Mouse (Mus musculus) urinary bladder, postnatal 10 days (tissue): ENCODE results near the gene Hectd1.

ENCODE experiments used
- DNase-seq: peaks from one replicate; pipeline ENCODE4 v3.0.0; 2022; ENCODE audit warnings: low spot score

Hectd1 gene

DNA sequence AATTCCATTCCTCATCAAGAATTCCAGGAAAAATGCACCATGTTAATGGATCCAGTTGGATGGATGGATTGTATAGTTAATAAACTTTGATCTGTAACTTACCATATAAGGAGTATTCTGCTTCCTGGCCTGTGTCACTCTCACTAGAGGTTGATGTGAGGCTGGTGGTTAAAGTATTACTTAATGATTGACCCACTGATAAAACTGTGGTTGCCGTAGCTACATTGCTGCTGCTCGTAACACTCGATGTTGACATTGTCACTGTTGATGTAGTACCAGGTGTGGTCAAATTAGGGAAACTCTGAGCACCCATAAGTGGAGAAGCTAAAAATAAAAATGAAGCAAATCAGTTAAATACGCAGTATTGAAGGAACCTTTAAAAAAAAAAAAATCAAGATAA lies 61.9 kb downstream of the Hectd1 start:
- no peak for DNase-seq

DNA sequence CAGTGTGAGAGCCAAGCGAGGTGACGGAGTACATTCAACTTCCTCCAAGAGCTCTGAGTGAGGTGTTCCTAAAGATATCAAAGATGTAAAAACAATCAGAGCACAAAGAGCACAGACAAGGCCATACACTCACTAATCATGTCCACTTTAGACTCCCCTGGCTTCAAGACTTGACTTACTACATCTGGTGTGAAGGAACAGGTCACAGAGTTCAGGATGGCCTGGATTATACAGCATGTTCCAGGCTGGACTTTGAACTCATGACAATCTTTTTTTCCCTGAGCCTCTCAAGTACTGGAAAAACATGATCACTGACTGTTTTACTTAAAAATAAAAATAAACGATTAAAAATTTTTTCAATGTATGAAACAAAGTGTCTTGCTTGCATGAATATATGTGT lies 70.0 kb downstream of the Hectd1 start:
- no peak for DNase-seq

DNA sequence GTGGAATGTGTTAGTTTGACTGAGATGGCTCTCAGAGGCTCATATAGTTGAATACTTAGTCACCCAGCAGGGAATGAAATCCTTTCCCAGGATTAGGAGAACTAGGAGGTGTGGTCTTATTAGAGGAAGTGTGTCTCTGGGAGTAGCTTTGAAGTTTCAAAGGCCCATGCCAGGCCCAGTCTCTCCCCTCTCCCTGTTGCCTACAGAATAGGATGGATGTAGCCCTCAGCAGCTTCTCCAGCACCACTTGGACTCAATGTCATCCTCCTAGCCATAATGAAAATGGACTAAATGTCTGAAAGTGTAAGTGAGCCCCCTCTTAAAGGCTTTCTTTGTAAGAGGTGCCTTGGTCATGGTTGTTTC lies 72.8 kb downstream of the Hectd1 start:
- no peak for DNase-seq

DNA sequence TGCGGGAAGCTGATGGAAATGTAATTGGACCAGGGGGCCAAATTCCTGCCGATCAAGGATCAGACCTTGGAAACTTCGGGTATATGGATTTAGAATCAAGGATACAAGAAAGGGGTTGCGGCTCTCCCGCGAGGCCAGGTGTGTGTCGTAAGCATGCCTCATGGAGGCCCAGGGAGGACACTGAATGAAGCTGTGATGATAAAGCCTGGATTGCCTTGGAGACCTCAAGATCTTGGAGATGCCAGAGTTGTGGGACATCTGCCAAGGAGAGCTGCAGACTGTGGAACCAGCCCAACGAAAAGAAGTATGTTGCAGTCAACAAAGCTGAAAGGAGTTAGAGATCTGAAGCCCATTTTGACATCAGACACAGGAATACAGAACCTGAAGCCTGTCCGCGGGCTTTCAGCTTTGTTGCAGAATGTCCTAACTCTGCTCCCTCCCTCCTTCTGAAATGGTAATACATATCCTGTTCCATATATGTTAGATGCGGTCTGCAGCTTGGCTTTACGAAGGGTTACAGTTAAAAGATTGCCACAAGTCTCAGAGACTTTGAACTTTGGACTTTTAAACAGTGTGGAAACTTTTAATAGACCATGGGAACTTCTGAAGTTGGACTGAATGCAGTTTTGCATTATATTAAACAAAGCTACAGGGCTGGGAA lies 73.3 kb downstream of the Hectd1 start:
- DNase-seq = no peak

DNA sequence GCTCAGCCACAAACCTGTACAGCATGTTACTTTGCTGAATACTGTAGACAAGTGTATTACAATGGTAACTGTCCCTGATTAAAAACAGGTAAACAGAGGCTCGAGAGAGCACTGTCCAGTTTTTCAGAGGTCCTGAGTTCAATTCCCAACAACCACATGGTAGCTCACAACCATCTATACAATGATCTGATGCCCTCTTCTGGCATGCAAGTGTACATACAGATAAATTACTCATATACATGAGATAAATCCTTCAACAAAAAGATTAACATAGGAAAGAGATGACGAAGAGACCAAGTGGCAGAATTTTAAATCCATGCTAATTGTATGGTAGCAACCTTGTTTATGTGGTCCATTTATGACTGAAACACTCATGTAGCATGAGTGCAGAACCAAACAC lies 82.0 kb downstream of the Hectd1 start:
- no peak for DNase-seq

DNA sequence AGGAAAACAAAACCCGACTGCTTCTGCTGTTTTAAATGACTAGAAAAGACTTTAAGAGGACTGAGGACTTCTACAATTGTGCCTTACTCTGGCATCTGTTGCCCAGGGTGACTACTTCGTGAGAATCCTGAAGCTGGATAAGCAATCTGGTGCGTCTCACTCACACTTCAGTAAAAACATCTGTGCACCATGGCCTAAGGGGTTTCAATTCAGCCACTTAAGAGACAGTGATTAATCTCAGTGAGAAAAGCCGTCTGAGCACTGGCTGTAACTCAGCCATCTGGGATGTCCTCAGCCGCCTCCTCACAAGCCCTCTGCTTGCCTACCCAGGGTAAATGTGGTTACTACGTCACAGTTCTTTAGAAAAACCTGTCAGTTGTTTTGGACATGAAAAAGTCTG lies 84.4 kb downstream of the Hectd1 start:
- DNase-seq = no peak

DNA sequence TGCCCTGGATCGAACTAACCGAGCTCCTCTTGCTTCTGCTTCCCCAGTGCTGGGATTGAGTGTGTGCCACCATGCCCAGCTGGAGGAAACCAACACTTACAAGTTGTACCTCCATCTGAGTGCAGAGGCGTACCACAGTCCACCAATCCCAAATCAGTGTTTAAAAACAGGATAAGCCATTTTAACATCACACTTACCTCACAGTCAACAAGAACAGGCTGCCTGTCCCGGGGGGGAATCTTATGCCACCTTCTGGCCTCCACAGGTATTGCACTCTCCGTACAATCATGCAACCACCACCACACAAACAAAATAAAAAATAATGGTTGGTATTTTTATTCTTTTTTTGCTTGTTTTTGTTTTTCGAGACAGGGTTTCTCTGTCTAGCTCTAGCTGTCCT lies 87.6 kb downstream of the Hectd1 start:
- DNase-seq = no peak

DNA sequence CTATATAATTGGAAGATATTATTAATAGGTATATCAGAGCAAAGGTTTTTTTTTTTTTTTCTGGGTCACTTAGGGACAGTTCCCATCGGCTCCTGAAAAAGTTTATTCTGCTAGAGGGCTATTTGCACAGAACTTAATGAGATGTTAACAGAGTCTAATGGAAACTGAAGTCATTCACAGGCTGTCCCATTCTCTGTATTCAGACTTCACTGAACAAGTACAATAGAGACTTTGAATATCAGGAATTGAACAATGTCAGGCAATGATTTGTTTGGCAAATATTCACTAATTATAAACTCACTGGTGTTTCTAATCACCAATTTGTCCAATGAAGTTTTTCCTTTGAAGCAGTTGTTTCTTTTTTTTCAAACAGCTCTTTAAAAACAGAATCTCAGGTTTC lies 92.5 kb downstream of the Hectd1 start:
- DNase-seq = no peak

DNA sequence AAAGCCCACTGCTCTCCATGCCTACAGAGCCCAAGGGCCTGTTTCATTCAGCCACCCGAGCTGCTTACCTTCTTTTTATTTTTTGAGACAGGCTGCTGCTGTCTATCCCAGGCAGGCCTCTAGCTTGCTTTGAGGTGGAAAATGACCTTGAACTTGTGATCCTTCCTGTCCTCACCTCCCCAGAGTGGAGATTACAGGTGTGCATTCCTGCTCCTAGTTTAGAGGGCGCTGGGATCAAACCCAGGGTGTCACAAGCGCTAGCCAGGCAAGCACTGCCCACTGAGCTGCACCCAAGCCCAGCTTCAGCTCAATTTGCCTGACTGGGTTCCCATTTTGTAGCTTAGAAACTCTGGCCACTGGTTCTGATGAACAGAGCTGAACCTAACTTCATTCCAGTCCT lies 93.0 kb downstream of the Hectd1 start:
- DNase-seq = no peak

DNA sequence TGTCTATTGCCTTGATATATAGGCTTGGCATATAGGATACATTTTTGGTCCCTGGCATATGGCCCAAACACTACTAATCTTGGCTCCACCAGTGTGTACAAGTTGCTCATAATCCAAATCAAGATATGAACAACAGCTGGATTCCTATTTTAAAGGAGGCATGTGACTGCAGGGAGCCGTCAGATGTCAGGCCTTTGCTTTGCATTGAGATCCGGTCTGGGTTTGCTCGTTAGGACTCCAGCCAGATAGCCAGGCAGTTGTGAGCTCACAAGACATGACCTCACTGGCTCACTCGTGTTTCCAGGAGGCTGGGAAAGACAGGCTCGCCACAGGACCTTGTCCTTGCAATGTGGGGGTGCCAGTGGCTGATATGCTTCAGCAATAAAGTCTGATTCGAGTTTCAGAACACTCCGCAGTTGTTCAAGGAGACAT lies 93.5 kb downstream of the Hectd1 start:
- DNase-seq = no peak

DNA sequence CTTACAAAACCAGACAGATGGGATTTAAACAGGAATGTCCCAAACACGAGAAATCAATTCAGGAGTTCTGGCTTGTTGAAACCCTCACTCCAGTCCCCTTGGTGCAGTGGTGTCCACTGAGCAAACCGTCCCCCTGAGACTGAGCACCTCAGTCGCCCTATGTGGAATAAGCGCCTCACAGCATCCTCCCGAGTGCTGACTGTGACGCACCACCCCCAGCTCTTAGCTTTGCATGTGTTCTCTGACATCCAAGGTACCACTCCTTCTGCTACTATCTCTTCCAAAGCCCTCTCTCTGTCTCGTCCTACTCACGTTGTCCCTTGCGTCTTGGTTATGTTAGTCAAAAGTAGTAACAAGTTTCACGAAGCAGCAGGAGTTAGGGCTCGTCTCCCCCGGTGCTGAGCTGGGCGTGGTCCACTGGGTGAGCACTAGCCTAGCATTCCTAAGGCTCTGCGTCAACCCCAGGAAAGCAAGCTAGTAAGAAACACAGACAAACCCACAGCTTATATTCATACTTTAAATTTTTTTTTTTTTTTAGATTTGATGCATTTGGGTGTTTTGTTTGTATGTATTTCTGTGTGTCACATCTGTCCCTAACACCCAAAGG lies 94.6 kb downstream of the Hectd1 start:
- no peak for DNase-seq

DNA sequence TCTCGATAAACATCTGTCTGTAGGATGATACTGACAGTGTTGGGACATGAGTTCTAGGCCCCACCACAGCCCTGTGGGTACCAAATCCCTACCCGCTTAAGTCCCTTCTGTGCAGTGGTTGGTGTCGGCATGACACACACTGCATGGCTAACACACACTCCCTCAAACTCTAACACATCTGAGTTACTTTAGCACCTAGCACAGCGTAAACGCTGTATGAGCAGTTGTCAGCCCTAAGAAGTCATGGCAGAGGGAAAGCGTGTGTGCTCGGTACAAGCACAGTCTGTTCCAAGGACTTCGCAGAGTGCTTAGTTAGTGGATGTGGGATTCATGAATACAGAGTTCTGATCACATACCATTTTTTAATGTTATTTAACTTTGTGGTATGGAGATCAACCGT lies 99.5 kb downstream of the Hectd1 start:
- DNase-seq = no peak

DNA sequence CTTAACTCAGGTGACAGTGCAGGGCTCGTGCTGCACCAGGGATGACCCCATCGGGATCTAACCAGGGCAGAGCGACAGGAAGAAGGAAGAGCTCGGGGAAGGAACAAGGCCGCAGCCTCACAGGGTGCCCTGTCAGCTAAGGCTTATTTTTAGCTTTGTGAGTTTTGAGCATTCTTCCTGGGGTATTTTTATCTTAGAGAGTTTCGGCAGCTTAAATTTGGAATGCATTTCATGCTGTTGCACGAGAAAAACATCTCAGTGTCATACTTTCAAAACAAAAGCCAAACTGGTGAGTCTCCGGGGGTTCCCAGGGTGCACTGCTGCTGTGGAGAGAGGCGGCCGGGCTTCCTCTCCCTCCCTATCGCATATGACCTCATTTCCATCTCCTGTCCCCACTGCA lies 100.3 kb downstream of the Hectd1 start:
- DNase-seq = no peak

DNA sequence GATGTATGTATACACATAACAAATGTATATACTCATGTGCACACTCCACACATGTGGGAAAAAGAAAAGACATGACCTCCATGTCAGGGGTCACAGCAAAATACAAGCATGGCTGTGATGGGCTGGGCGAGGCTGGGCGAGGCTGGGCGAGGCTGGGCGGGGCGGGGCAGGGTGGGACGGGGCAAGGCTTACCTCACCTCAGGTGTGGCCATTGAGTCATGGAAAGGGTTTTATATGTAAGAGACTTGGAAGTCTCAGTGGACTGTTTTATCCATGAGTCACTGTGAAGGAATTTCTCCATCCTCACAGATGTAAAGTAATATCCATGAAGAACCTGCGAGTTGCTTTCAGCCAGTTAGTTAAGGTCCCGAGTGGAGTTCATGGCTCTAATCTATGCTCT lies 107.5 kb downstream of the Hectd1 start:
- DNase-seq = no peak

DNA sequence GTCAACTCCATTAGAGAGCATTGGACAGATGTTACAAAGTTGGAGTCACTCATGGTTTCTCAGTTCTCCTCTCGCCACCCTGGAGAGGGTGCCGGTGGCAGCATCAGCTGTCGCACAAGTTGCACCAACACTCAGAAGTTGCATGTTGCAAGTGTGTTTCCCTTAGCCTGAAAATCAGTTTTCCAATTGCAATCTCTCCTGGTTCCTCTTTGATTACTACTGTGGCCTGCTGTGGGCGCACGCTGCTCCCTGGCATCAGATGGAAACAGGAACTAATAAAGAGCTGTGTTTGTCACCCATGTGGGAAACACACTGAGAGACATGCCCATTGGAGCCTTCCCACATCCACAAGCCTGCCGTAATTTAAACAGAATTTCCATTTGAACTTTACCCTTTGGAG lies 110.7 kb downstream of the Hectd1 start:
- no peak for DNase-seq

DNA sequence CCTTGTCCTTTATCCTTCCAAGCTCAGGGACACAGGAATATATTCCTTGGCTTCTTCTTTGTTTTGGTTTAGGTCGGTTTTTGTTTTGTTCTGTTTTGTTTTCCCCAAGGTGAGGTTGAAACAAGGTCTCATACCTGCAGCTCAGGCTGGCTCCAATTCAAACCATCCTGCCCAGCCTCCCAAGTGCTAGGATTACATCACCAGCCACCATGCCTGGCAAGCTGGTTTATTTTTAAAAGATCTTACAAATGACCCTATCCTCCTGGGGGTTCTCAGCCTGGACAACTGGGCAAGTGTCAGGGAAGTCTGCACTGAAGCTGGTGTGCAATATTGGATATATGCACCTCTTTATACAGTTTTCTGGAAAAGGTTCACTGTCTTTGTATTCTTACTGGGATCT lies 116.7 kb downstream of the Hectd1 start:
- DNase-seq = no peak

DNA sequence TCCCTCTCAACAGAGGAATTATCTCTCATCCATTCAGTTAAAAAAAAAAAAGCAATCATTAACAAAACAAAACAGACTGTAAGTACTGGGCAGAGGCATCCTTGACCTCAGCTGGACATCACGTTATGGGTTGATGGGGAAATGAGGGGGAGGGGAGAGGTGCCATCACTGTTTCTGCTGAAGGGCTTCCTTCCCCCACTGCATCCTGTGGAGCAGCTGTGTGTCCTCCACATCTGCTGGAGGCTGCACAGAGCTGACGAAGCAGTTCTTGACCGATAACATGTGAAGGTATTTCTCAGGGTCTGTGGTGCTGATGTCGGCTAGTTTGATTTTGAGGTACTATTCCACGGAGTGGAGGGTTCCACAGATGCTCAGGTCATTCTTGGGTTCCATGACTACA lies 119.2 kb downstream of the Hectd1 start:
- no peak for DNase-seq

DNA sequence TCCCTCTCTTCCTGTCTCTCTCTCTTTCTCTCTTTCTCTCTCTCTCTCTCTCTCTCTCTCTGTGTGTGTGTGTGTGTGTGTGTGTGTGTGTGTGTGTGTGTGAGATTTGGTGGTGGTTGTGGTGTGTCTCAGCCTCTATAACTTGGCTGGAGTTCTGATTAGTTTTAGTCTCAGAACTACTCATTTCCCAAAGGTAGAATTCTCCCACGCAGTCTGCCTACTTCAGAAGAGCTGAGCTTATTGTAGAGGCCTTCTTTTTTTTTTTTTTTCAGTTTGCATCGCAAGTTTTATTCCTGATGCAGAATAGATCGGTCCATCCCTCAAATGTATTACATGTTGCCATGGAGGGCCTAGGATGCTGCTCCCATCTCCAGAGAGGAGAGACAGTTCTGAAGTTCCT lies 119.6 kb downstream of the Hectd1 start:
- no peak for DNase-seq

DNA sequence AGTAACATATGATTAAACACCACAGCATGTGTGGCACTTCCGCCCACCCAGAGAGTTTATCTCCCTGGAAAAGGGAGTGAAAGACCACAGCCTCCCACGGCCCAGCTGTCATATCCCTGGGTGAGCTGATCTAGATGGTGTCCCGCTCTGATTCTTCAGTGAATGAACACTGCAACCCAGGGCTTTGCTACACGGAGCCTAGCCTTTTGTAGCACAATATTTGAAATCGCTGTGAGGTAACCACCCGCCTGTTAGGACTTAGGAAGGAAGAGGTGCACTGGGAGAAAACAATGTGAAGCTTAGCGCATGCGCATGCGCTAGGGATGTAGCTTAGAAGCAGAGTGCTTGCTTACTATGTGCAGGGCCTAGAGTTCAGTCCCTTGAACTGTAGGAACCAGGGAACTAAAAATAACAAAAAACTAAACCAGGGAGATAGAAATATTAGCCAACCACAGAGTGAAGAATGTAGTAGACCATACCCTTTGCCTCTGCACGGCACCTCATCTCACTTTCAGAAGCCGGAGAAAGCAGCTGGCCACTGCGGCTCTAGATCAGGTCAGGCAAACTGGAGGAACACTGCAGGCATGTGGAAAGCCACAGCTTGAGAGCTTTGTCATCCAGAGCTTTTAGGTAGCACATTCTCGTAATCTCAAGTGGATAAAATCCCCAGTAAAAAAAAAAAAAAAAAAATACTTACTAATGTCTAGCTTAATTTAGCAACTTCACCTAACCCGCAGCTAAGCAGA lies 120.2 kb downstream of the Hectd1 start:
- no peak for DNase-seq

DNA sequence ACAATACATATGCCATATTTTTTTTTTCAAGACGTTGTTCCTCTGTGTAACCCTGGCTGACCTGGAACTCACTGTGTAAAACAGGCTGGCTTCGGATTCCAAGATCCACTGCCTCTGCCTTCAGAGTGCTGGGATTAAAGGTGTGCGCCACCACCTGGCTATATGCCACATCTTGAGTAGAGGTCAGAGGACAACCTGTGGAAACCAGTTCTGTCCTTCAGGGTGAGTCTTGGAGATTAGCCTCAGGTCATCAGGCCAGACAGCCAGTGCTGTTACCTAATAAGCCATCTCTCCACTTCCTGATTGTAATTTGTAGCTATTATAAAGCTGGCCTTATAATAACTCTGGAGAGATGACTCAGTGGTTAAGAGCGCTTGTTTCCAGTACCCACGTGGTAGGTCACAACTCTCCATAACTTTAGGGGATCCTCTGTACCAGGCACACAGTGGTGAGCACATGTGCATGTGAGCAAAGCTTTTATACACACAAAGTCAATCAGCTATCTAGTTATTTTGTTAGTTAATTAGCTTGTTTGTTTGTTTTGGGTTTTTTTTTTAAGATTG lies 122.6 kb downstream of the Hectd1 start:
- DNase-seq = no peak

DNA sequence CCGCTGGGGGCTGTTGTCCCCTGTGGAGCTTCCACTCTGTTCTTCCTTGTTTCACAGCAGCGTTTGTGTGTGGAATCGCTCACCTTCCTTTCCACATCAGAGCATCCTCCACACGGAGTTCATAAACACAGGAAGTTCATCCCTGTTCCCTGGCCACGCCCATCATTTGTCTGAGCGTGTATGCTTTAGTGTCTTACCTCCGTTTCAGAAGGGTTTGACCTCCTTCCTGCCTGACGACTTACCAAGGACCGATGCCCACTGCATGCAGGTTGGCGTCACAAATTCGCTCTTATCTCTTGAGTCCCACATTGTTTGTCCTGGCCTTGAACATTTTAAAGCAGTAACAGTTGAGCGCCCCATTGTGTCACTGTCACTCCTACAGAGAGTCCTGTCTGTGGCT lies 123.6 kb downstream of the Hectd1 start:
- no peak for DNase-seq

DNA sequence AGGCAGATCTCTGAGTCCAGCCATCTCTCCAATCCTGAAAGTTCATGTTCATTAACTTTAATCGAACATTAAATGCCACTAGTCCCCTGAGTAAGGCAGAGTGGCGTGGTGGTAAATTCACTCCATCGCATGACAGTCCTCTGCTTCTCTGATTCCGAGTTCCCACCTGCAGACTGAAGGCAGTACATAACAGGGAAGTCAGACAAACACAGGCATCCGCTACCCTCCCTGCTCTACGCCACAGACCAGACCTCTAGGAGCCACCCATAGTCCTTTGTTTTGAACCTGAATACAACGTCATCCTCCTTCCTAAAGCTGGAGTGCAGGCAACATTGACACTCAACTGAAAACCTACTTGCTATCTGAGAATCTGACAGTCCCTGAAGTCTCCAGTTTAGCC lies 124.8 kb downstream of the Hectd1 start:
- DNase-seq = no peak

DNA sequence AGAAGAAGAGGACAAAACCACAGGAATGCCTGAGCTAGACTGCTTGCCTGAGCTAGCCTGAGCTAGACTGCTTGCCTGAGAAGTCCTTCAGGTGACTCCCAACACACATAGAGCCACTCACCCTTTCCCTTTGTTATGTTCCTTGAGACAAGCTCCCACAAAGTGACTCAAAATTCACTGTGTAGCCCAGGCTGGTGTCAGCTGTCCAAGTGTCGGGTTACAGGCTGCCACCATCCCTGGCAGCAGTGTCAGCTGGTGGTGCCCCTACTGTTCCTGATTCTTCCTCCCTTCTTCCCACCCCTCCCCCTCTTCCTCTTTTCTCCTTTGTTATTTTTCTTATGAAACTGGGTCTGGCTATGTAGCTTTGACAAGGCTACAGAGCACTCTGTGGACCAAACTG lies 125.5 kb downstream of the Hectd1 start:
- no peak for DNase-seq
